Mouse (Mus musculus): ENCODE results near the gene Them7.

Them7 gene

DNA sequence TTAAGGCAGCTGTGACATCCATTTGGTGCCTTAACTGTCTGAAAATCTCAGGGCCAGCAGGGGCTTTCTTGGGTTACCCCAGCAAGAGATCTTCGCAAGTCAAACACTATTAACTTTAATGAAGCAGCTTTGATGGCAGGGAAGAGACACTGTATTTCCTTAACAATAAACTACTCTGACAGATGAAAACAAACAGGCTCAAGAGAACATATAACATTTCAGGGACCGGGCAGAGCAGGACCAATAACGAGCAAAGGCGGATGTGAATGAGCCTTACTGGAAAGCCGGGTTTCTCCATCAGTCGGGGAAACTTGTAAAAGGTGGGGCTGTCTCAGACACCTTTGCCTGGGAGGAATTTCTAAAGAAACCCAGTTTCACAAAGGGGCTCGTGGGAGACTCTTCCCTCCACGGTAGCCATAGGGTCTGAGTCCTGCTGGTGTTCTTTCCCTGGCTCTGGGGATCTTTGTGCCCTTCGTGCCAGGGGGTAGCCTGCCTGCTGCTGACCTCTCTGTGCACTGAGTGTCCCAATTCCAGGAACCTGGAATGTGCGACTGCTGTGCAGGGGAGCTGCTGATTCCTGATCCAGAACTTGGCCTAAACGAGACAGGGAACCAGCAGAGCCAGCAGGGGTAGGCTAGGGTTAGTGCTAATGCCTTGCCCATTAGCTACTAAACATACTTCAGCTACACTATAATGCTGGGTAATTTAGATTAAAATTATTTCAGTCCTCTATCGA lies 11.4 kb downstream of the Them7 start:
- DNase-seq (ENCODE audit: low read depth, low spot score), result no peak

DNA sequence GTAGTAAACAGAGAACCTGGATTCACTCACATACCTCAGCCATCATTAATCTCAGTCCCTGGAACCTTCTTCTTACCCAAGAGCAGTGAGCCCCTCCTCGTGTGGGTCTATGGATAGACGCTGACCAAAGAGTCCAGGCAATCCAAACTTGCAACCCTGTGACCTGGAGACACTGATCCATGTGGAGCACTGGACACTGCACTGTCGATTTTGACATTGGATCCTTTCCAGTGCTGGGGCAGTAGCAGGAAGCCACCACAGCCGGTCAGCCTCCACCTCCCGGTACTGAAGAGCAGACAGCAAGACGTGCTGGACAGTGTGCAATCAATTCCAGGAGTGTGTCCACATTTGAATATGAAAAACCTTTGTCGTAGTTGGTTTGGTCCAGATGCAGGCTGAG lies 13.3 kb downstream of the Them7 start:
- DNase-seq (ENCODE audit: low read depth, low spot score), result no peak

GRCm38 (mm10) chr2:105237841-105238240 lies 13.7 kb downstream of the Them7 start:
- no peak for DNase-seq (ENCODE audit: low read depth, low spot score)

- DNase-seq (ENCODE audit: low read depth, low spot score), result no peak
These were observed 14.7 kb downstream of the Them7 start for GRCm38 (mm10) chr2:105238775-105239174.

- no peak for DNase-seq (ENCODE audit: low read depth, low spot score)
These were observed 16.5 kb downstream of the Them7 start for GRCm38 (mm10) chr2:105240631-105241030.

DNA sequence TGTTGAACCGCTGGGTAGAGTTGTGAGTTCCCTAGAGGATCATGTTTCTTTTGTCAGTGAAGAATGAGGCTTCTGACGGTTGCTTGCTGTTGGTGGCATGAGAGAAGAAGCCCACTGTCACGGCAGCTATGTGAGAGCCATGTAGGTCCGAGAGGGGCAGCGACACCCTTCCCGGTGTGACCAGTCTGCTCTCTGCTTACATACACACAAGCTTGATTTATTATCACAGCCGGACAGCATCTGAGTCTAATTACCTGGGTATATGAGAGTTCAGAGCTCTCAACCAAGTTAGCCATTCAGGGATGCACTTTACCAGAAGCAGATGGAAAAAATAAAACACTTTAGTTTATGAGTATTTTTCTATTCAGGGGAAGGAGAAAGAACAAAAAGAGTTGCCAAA lies 18.8 kb downstream of the Them7 start:
- no peak for DNase-seq (ENCODE audit: low read depth, low spot score)

- no peak for DNase-seq (ENCODE audit: low read depth, low spot score)
These were observed 20.6 kb downstream of the Them7 start for GRCm38 (mm10) chr2:105244733-105245132.

- no peak for DNase-seq (ENCODE audit: low read depth, low spot score)
These were observed 27.9 kb downstream of the Them7 start for GRCm38 (mm10) chr2:105251978-105252377.

GRCm38 (mm10) chr2:105252824-105253223 lies 28.7 kb downstream of the Them7 start:
- DNase-seq (ENCODE audit: low read depth, low spot score), result no peak

DNA sequence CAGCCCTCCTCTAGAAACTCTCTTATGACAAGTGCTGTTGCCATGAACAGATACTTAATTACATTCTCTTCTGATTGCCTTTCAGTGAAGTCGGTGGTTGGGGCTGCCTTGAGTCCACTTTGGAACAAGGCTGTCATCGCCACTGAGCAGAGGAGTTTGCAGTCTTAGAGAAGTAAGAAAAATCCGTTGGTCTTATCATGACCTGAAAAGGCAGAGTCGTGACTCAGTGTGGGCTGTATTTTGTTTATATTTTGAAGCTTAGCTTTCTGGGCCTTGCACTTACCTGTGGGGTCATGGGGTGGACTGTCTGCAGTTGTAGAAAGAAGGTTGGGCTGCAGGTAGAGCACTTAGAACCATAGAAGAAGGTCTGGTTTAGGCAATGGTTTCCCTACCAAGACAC lies 31.3 kb downstream of the Them7 start:
- no peak for DNase-seq (ENCODE audit: low read depth, low spot score)

GRCm38 (mm10) chr2:105256427-105257071 lies 32.4 kb downstream of the Them7 start:
- DNase-seq (ENCODE audit: low read depth, low spot score), result no peak

DNA sequence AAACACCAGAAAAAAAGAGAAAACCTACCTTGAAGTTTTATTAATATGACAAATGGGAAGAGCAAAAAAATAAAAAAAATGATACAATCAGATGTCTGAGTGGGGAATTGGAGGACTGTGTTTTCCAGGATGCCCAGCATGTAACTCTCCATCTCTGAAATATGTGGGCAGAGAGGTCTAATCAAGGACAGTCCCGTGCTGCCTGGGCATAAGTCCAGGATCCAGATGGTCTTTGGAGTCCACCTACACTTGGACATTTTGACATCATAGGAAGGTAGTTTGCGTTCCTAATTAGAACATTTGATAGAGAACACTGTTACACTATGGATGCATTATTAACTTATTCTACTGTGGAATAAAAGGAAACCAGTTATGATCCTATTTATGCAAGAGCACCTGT lies 33.3 kb downstream of the Them7 start:
- DNase-seq (ENCODE audit: low read depth, low spot score), result no peak

DNA sequence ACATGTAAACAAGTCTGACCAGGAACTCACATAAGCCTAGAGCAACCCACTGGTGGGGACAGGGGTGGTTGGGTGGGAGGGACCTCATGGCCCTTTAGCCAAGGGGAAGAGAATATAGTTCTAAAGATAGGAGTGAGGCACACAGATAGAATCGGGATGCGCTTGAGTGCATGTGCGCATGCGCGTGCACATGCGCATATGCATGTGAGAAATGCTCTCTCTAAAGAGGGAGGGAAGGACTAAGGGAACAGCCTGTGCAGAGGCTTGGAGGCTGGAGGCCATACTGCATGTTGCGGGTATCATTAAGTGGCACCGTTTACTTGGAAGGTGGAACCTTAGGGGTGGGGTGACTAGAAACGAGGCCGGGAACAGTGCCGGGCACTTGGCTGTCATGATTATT lies 37.2 kb downstream of the Them7 start:
- no peak for DNase-seq (ENCODE audit: low read depth, low spot score)

DNA sequence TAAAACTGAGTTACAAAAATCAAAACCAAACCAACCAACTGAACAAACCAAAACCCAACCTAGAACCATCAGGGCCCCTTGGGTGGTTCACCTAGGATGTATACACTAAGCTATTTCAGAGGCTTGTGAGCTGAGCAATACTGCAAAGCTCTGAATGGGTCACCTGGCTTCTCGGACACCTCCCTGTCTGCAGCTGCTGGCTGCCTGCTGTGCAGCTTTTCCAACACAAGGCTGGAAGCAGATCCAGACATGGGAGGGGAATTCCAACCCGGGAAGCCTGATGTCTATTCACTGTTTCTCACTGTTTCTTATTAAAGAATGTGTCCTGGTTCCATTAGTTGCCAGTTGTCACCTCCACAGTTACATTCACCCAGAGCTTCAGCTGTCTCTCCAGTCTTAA lies 39.1 kb downstream of the Them7 start:
- no peak for DNase-seq (ENCODE audit: low read depth, low spot score)

- DNase-seq (ENCODE audit: low read depth, low spot score), result no peak
These were observed 58.4 kb downstream of the Them7 start for GRCm38 (mm10) chr2:105282407-105283077.

- DNase-seq (ENCODE audit: low read depth, low spot score), result no peak
These were observed 59.7 kb downstream of the Them7 start for GRCm38 (mm10) chr2:105283811-105284210.

DNA sequence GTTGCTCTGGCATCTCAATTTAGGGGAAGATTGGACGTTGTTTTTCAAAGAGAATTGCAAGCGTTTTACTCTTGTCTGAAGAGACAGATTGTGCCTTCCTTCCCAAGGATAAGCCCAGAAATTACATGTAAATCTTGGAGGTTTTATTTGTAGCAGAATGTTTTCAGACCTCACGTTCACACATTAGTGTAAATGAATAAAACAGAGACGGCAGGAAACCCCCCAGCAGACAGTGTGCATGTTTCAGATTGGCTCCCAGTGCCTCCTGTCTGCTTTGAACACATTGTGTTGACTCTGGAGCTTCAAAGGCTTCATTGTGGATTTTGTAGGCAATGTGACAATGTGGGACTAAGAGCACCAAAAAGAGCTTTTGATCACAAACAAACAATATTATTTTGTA lies 60.7 kb downstream of the Them7 start:
- no peak for DNase-seq (ENCODE audit: low read depth, low spot score)

DNA sequence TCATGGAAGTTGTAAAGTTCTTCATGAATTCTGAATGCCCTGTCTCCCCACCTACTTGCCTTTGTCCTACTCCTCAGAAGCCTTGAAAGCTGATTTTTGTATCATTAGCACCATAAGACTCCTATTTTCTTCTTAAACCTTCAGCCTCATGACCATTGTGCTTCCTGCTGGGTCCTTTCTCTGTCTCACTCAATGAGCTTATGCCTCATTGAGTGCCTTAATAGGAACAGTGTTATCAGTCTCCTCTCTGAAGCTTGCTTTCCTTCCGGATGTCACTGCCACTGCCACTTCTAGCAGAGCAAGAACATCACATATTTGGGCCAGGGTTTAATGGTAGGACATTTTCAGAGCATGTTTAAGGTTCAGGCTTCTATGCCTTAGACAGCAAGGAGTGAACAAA lies 71.7 kb downstream of the Them7 start:
- DNase-seq (ENCODE audit: low read depth, low spot score), result no peak

- no peak for DNase-seq (ENCODE audit: low read depth, low spot score)
These were observed 74.8 kb downstream of the Them7 start for GRCm38 (mm10) chr2:105298888-105299287.

GRCm38 (mm10) chr2:105301082-105301481 lies 77.0 kb downstream of the Them7 start:
- no peak for DNase-seq (ENCODE audit: low read depth, low spot score)

DNA sequence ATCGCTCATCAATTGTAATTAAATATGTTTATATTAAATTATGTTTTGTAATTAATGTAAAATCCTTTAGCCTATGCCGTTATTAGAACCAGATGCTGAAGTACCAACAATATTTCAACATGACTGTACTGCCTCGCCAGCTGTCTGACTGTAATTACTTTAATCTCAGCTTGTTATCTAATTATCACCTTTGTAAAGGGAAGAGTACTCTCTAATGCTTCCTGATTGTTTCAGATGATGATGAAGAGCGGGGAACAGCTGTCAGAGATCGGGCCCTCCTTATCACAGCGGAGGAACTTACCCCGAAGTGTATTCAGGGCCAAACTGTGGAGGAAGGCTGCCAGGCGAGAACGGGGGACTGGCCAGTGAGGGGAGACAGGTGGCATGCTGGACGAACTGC lies 77.4 kb downstream of the Them7 start:
- no peak for DNase-seq (ENCODE audit: low read depth, low spot score)

GRCm38 (mm10) chr2:105303962-105304514 lies 79.9 kb downstream of the Them7 start:
- no peak for DNase-seq (ENCODE audit: low read depth, low spot score)

DNA sequence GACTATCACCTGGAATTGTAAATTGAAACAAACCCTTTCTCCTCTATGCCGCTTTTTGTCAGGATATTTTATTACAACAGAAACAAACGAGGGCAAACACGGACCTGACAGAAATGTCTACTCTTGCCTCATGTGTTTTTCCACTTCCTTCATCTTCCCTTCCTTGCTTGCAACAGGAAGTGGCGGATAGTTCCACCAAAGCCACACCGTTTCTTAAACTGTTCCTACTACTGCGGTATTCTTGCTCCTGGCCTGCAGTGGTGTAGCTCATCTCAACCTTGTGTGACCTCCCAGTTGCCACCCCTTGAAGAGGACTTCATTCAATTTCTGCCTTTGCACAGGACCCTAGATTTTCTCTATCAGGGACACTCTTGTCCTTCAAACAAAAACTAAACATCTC lies 81.8 kb downstream of the Them7 start:
- DNase-seq (ENCODE audit: low read depth, low spot score), result no peak
